Mouse (Mus musculus): ENCODE measurements around the gene Slc37a1. TPM values are rescaled to one million over a fixed set of nuclear protein-coding genes. Genes with fewer than 3 reads are reported as not detected.
"Not testable (repeated sequence)": the region's sequence is repeated elsewhere in the genome, so short reads cannot be mapped to it uniquely, and the experiment has no call there.

The Slc37a1 gene
- polyA plus RNA-seq, 1 experiment = 6.1 TPM

DNA sequence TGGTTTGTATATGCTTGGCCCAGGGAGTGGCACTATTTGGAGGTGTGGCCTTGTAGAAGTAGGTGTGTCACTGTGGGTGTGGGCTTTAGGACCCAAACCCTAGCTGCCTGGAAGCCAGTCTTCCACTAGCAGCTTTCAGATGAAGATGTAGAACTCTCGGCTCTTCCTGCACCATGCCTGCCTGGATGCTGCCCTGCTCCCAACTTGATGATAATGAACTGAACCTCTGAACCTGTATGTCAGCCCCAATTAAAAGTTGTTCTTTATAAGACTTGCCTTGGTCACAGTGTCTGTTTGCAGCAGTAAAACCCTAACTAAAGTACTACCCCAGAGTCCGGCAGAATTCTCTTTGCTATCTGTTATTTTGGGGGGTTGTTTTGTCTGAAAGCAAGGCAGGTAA lies 16.8 kb upstream of the Slc37a1 start:
- 95% methylated on average over 2 of the region's 2 CpGs for WGBS
- H3K4me1 ChIP-seq (ENCODE audit: control insufficient read depth, insufficient read depth, low read length) = no peaks in the 10 kb centered on the region
- no peak overlapping the region for H3K4me3 ChIP-seq (replicated peaks; ENCODE audit: insufficient read depth, low read depth, low read length)
- H3K27ac ChIP-seq (ENCODE audit: insufficient read depth, low read length) = no peak overlapping the region
- TF ChIP-seq CTCF (IDR thresholded peaks at IDR 0.05; ENCODE audit: borderline replicate concordance, insufficient read depth, low read depth, low read length) (no peak), POLR2A (IDR thresholded peaks at IDR 0.05; ENCODE audit: borderline replicate concordance, insufficient read depth, low read length) (no peak)
- no peaks in the 10 kb centered on the region for H3K27me3 ChIP-seq (ENCODE audit: control insufficient read depth, insufficient read depth, low read length)
- no peak for DNase-seq

DNA sequence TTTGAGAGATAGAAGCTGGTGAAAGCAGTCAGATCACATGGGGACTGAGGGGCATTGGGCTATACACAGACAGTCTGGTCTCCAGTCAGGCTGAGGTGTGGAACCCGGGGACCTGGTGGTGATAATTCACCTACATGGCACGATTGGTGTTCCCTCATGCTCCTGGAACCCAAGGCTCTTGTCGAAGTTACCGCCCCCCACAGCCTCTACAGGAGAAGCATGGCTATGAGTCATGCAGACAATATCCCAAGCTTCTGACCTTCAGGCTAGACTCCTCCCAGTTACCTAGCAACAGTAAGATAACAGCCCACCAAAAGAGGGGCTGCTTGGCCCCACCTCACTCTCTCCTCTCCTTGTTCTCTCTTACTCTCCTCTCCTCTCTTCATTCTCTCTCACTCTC lies 16.3 kb upstream of the Slc37a1 start:
- H3K4me3 ChIP-seq (replicated peaks; ENCODE audit: insufficient read depth, low read depth, low read length) = no peak overlapping the region
- WGBS = 98% methylated on average over 4 of the region's 4 CpGs
- no peaks in the 10 kb centered on the region for H3K27me3 ChIP-seq (ENCODE audit: control insufficient read depth, insufficient read depth, low read length)
- no peak overlapping the region for H3K27ac ChIP-seq (ENCODE audit: insufficient read depth, low read length)
- no peak for DNase-seq
- no peaks in the 10 kb centered on the region for H3K4me1 ChIP-seq (ENCODE audit: control insufficient read depth, insufficient read depth, low read length)
- TF ChIP-seq CTCF (IDR thresholded peaks at IDR 0.05; ENCODE audit: borderline replicate concordance, insufficient read depth, low read depth, low read length) (no peak), POLR2A (IDR thresholded peaks at IDR 0.05; ENCODE audit: borderline replicate concordance, insufficient read depth, low read length) (no peak)

DNA sequence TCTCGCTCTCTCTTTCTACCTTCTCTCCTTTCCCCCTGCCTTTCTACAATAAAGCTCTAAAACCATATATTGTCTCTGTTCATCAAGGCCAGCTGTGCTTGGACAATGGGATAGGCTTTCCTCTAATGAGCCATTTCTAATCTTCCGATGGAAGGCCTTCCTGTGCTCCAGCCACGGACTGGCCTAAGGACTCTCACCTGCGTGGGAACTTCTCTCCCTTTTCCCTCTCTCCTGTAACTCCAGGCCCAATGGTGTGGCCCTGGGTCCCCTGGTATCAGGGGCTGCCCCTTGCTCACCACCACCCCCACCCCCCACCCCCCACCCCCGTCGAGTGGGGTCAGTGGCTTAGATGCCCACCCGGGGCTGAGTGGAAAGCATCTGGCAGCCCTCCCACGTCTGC lies 15.9 kb upstream of the Slc37a1 start:
- H3K4me1 ChIP-seq (ENCODE audit: control insufficient read depth, insufficient read depth, low read length); DNase-seq; H3K27me3 ChIP-seq (ENCODE audit: control insufficient read depth, insufficient read depth, low read length): not testable (repeated sequence)

DNA sequence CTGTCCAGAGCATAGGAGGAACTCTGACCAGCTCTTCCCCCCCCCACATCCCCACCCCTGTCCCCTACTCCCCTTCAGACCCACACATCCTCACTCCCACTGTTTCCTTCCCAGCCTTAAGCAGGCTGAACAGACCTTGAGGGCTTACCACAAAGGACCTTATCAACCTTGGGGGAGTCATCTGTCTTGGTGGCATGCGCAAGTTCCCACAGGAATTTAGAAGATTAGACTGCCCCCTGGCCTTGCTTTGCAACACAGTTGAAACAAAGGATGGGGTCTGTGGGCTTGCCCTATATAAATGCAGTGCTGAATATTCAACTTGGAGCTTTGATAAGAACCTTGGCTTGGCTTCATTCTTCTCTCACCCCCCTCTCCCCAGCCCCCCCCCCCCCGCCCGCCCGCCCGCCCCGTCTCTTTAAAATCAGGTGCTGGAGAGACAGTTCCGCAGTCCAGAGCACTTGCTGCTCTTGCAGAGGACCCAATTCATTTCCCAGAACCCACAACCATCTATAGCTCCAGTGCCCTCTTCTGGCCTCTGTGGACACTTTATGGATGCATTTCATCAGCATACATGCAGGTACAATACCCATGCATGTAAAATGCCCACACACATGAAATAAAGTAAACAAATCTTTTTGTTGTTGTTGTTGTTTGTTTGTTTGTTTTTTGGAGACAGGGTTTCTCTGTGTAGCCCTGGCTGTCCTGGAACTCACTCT lies 15.3 kb upstream of the Slc37a1 start:
- DNase-seq = no peak
- Histone ChIP-seq H3K27ac (ENCODE audit: insufficient read depth, low read length) (no peak overlapping the region), H3K27me3 (ENCODE audit: control insufficient read depth, insufficient read depth, low read length) (no peaks in the 10 kb centered on the region), H3K4me3 (replicated peaks; ENCODE audit: insufficient read depth, low read depth, low read length) (no peak overlapping the region), H3K4me1 (ENCODE audit: control insufficient read depth, insufficient read depth, low read length) (no peaks in the 10 kb centered on the region)
- TF ChIP-seq POLR2A (IDR thresholded peaks at IDR 0.05; ENCODE audit: borderline replicate concordance, insufficient read depth, low read length) (no peak), CTCF (IDR thresholded peaks at IDR 0.05; ENCODE audit: borderline replicate concordance, insufficient read depth, low read depth, low read length) (no peak; the same call in 1 of the 2 replicates)
- WGBS = 56% methylated on average over 7 of the region's 7 CpGs

More for the DNA sequence above, 15.9 kb upstream of the Slc37a1 start:
- not testable (repeated sequence) for H3K4me3 ChIP-seq (replicated peaks; ENCODE audit: insufficient read depth, low read depth, low read length); H3K27ac ChIP-seq (ENCODE audit: insufficient read depth, low read length)
- 78% methylated on average over 8 of the region's 8 CpGs for WGBS

DNA sequence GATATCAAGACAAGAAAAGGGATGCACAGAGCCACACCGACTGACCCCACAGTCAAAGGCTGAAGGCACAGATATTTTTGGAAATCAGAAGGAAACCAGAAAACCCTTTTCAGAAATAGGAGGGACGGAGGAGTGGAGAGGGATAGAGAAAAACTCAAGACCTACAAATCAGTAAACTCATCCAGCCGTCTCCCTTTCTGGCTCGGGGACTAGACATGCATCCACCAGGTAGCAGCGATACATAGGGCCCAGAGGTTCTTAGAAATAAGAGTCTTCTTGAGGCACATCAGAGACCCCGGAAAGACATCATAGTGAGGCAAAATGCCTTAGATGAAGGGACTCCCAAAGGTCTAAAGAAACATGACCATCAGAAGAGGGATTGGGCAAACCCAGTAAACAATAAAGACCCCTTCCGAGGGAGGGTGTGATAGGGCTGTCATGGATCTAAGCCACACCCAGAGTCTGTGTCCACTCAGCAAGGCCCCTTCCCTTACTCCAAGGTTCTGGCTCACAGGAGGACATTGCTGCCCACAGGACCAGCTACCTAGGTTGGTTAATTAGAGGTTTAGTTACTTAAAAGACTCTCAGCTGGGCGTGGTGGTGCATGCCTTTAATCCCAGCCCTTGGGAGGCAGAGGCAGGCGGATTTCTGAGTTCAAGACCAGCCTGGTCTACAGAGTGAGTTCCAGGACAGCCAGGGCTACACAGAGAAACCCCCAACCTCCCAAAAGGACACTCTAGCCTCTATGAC lies 14.0 kb upstream of the Slc37a1 start:
- Histone ChIP-seq H3K27ac (ENCODE audit: insufficient read depth, low read length) (no peak overlapping the region), H3K4me3 (replicated peaks; ENCODE audit: insufficient read depth, low read depth, low read length) (no peak overlapping the region), H3K27me3 (ENCODE audit: control insufficient read depth, insufficient read depth, low read length) (no peaks in the 10 kb centered on the region), H3K4me1 (ENCODE audit: control insufficient read depth, insufficient read depth, low read length) (peaks cover 6% of the 10 kb centered on the region)
- TF ChIP-seq CTCF (IDR thresholded peaks at IDR 0.05; ENCODE audit: borderline replicate concordance, insufficient read depth, low read depth, low read length) = no peak
- no peak for TF ChIP-seq POLR2A (IDR thresholded peaks at IDR 0.05; ENCODE audit: borderline replicate concordance, insufficient read depth, low read length)
- no peak for DNase-seq
- WGBS = 91% methylated on average over 9 of the region's 9 CpGs

DNA sequence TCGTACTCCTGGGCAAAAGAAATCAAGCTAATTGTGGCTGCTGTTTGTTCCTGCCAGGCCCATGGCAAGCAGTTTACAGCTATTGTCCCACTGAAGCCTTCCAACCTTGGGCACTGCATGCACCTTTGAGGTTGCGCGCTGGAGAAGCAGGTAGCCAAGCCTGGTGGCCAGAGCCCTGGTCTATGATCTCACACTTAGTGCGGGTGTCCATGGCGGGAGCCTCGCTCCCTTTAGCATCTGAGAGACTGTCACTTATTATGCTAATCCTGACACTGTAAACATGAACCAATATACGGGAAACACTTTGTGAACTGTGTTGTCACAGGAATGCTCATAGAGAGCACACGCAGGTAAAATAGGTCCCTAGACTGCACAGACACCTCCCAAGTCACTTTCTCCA lies 13.0 kb upstream of the Slc37a1 start:
- DNase-seq = no peak
- no peaks in the 10 kb centered on the region for H3K27me3 ChIP-seq (ENCODE audit: control insufficient read depth, insufficient read depth, low read length)
- WGBS = 92% methylated on average over 8 of the region's 8 CpGs
- peaks cover 7% of the 10 kb centered on the region for H3K4me1 ChIP-seq (ENCODE audit: control insufficient read depth, insufficient read depth, low read length)
- no peak overlapping the region for H3K27ac ChIP-seq (ENCODE audit: insufficient read depth, low read length)
- TF ChIP-seq CTCF (IDR thresholded peaks at IDR 0.05; ENCODE audit: borderline replicate concordance, insufficient read depth, low read depth, low read length) = no peak
- TF ChIP-seq POLR2A (IDR thresholded peaks at IDR 0.05; ENCODE audit: borderline replicate concordance, insufficient read depth, low read length) = no peak
- H3K4me3 ChIP-seq (replicated peaks; ENCODE audit: insufficient read depth, low read depth, low read length) = no peak overlapping the region

DNA sequence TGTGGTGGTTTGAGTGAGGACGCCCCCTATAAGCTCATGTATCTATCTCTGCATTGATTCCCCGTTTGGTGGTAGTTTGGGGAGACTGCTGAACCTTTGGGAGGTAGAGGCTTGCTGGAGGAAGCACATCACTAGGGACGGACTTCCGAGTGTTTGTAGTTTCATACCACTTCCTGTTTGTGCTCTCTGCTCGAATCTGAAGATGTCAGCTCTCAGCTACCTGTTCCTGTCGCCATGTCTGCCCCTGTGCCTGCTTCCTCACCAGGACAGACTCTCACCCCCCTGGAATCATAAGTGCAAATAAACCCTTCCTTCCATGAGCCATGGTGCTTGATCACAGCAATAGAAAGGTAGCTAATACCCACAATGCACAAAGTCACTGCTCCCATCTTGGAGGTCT lies 11.4 kb upstream of the Slc37a1 start:
- no peaks in the 10 kb centered on the region for H3K27me3 ChIP-seq (ENCODE audit: control insufficient read depth, insufficient read depth, low read length)
- H3K27ac ChIP-seq (ENCODE audit: insufficient read depth, low read length) = no peak overlapping the region
- no peak for DNase-seq
- peaks cover 7% of the 10 kb centered on the region for H3K4me1 ChIP-seq (ENCODE audit: control insufficient read depth, insufficient read depth, low read length)
- WGBS = 88% methylated on average over 6 of the region's 6 CpGs
- H3K4me3 ChIP-seq (replicated peaks; ENCODE audit: insufficient read depth, low read depth, low read length) = no peak overlapping the region
- TF ChIP-seq CTCF (IDR thresholded peaks at IDR 0.05; ENCODE audit: borderline replicate concordance, insufficient read depth, low read depth, low read length) (no peak), POLR2A (IDR thresholded peaks at IDR 0.05; ENCODE audit: borderline replicate concordance, insufficient read depth, low read length) (no peak)
